Mouse (Mus musculus) embryonic facial prominence, embryonic 12.5 days (tissue): Measurements from ENCODE around the gene Cluh. TPM values are rescaled to one million over a fixed set of nuclear protein-coding genes. Genes with fewer than 3 reads are reported as not detected.

ENCODE experiments used
- ATAC-seq: fragments of 200-750 bp; cut with Nextera tagmentation; 2 replicates; pipeline ENCODE4 v1.8.0; 2017; ENCODE audit not compliant: insufficient number of reproducible peaks, insufficient read depth, low FRiP score, low TSS enrichment
- H3K27ac ChIP-seq: fragments of 300-500 bp; sonication (generic); 2 replicates; pipeline ENCODE4 v1.5.1; 2016; ENCODE audit warnings: mild to moderate bottlenecking
- H3K27me3 ChIP-seq: fragments of 300-500 bp; sonication (generic); 2 replicates; pipeline ENCODE4 v1.6.1; 2016; ENCODE audit warnings: mild to moderate bottlenecking, moderate library complexity
- H3K36me3 ChIP-seq: fragments of 300-500 bp; sonication (generic); 2 replicates; pipeline ENCODE4 v1.6.1; 2016; ENCODE audit warnings: mild to moderate bottlenecking
- H3K4me1 ChIP-seq: fragments of 300-500 bp; sonication (generic); 2 replicates; pipeline ENCODE4 v1.6.1; 2016
- H3K4me2 ChIP-seq: fragments of 300-500 bp; sonication (generic); replicated peaks from 2 replicates; pipeline ENCODE4 v1.6.1; 2016; ENCODE audit warnings: mild to moderate bottlenecking, moderate library complexity
- H3K4me3 ChIP-seq: fragments of 300-500 bp; sonication (generic); 2 replicates; pipeline ENCODE4 v1.5.1; 2016; ENCODE audit warnings: mild to moderate bottlenecking
- H3K9ac ChIP-seq: fragments of 300-500 bp; sonication (generic); 2 replicates; pipeline ENCODE4 v1.6.1; 2016; ENCODE audit warnings: mild to moderate bottlenecking, moderate library complexity
- H3K9me3 ChIP-seq: fragments of 300-500 bp; sonication (generic); 2 replicates; pipeline ENCODE4 v1.6.1; 2016; ENCODE audit warnings: mild to moderate bottlenecking, moderate library complexity
- WGBS: fragments of 180-500 bp; shearing (Covaris S2); methylation state at CpG from one replicate; pipeline ENCODE4 v1.1.7; 2016; 5-methylcytosine and 5-hydroxymethylcytosine counted together
- polyA plus RNA-seq: library from polyadenylated mRNA; unstranded; fragments of >200 nt; fragmentation: Nextera tagmentation; extraction: Ambion mirVana; gene quantifications from 2 replicates; pipeline ENCODE4 v1.2.1, GENCODE M21; 2016

The Cluh gene
- polyA plus RNA-seq, 1 experiment from 2014 or later = 24.4 TPM

- Histone ChIP-seq H3K9ac (no peak overlapping the region), H3K4me3 (no peak overlapping the region), H3K36me3 (peaks cover 27% of the 10 kb centered on the region), H3K4me2 (no peak overlapping the region), H3K27me3 (no peaks in the 10 kb centered on the region), H3K9me3 (no peaks in the 10 kb centered on the region), H3K27ac (no peak overlapping the region), H3K4me1 (no peaks in the 10 kb centered on the region)
- WGBS = 95% methylated on average over 2 of the region's 2 CpGs
- ATAC-seq = no peak
Observed at GRCm38 (mm10) chr11:74699505-74699904, 50.2 kb downstream of the Cluh start.

DNA sequence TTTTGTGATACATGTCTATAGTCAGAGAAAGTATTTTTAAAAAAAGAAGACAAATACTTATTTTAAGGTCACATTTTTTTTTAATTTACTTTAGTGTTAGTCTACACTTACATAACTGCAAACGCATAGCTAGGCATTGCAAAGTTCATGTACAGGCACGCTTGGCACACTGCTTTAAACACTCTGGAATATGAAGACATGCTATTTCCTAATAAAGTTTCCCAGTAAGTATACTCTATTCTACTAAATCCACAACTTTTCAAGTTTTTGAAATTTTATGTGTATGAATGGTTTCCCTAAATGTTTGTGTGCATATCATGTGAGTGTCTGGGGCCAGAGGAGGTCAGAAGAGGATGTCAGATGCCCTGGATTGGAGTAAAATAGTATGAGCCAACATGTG, 54.8 kb downstream of the Cluh start:
- WGBS = 87% methylated on average over 2 of the region's 2 CpGs
- ATAC-seq = no peak
- Histone ChIP-seq H3K27ac (no peak overlapping the region), H3K4me1 (no peaks in the 10 kb centered on the region), H3K27me3 (no peaks in the 10 kb centered on the region), H3K9me3 (no peaks in the 10 kb centered on the region), H3K9ac (no peak overlapping the region), H3K4me3 (no peak overlapping the region), H3K36me3 (no peaks in the 10 kb centered on the region; the same call in 1 of the 2 replicates), H3K4me2 (no peak overlapping the region)

DNA sequence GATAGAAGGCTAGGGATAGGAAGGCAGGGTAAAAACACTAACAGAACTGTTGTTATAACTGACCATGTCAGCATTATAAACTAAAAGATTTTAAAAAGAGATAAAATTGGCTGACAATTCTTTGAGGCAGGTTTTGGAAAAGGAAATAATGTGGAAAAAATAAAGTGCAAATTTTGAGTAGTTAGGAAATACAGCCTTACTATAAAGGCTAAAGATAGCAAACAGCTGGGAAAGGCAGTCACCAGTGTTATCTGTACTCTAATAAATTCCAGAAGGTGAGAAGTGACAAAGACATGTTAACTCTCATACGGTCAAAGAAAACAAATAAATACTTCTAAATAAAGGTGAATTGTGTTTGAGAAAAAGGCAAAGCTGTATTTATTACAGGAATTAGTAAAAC, 59.5 kb downstream of the Cluh start:
- H3K27ac ChIP-seq = no peak overlapping the region
- no peak overlapping the region for H3K9ac ChIP-seq
- no peaks in the 10 kb centered on the region for H3K36me3 ChIP-seq
- ATAC-seq = no peak
- no peak overlapping the region for H3K4me2 ChIP-seq
- H3K27me3 ChIP-seq = no peaks in the 10 kb centered on the region
- 65% methylated on average over 1 of the region's 1 CpGs for WGBS
- H3K9me3 ChIP-seq = no peaks in the 10 kb centered on the region
- H3K4me1 ChIP-seq = peaks cover 4% of the 10 kb centered on the region; the same call in 1 of the 2 replicates
- H3K4me3 ChIP-seq = no peak overlapping the region

DNA sequence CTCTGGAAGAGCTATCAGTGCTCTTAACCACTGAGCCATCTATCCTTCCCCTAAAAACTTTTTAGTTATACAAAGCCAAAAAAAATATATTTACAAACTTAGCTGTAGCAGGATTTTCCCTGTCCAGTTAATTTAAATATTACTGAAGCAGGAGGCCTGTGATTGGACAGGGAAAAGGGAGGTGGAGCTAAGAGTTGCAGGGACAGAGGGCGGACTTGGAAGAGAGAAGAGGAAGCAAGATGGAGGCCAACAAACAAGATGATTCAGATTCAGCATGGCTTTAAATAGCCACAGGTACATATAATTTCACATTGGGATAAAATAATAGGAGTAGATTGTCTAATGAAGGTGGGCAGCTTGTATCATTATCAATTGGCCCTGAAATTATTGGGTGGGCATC, 61.4 kb downstream of the Cluh start:
- ATAC-seq = no peak
- no peak overlapping the region for H3K9ac ChIP-seq
- 93% methylated on average over 1 of the region's 1 CpGs for WGBS

GRCm38 (mm10) chr11:74715971-74716525, 66.8 kb downstream of the Cluh start:
- Histone ChIP-seq H3K4me1 (peaks cover 8% of the 10 kb centered on the region; the same call in 1 of the 2 replicates), H3K27ac (no peak overlapping the region), H3K9ac (no peak overlapping the region), H3K9me3 (no peaks in the 10 kb centered on the region), H3K4me2 (no peak overlapping the region), H3K27me3 (no peaks in the 10 kb centered on the region), H3K4me3 (no peak overlapping the region), H3K36me3 (no peaks in the 10 kb centered on the region)
- 89% methylated on average over 3 of the region's 3 CpGs for WGBS
- ATAC-seq = no peak

More for the DNA sequence above, 61.4 kb downstream of the Cluh start:
- Histone ChIP-seq H3K4me2 (no peak overlapping the region), H3K4me3 (no peak overlapping the region), H3K27ac (no peak overlapping the region), H3K4me1 (peaks cover 4% of the 10 kb centered on the region; the same call in 1 of the 2 replicates), H3K27me3 (no peaks in the 10 kb centered on the region), H3K9me3 (no peaks in the 10 kb centered on the region), H3K36me3 (no peaks in the 10 kb centered on the region)

Other genes with a start within 250 kb of the Cluh start
- 3.6 and 3.7 TPM in 2 replicates for gene Rap1gap2, start 38.6 kb upstream of the Cluh start, polyA plus RNA-seq
- 1.4 and 2.0 TPM in 2 replicates for gene Ccdc92b, start 29.9 kb upstream of the Cluh start, polyA plus RNA-seq
- gene Pafah1b1, start 75.2 kb downstream of the Cluh start, polyA plus RNA-seq = 61.8 and 64.1 TPM in 2 replicates
- gene Mettl16, start 121.3 kb downstream of the Cluh start, polyA plus RNA-seq = 60.6 and 62.2 TPM in 2 replicates
- 6.4 TPM in 2 replicates for gene Mnt, start 181.4 kb downstream of the Cluh start, polyA plus RNA-seq
- gene Sgsm2, start 247.6 kb downstream of the Cluh start, polyA plus RNA-seq = 7.5 and 7.9 TPM in 2 replicates
- 39.2 and 44.5 TPM in 2 replicates for gene Tsr1, start 248.6 kb downstream of the Cluh start, polyA plus RNA-seq